Mouse (Mus musculus) kidney, embryonic 14.5 days (tissue): ENCODE measurements around the gene Prm3. TPM values are rescaled to one million over a fixed set of nuclear protein-coding genes. Genes with fewer than 3 reads are reported as not detected.
A peak's percentile ranks its signal among the peaks of the same experiment; 100 is the strongest.

ENCODE experiments used
- ATAC-seq: fragments of 200-750 bp; cut with Nextera tagmentation; 2 replicates; pipeline ENCODE4 v1.8.0; 2017; ENCODE audit warnings: moderate number of reproducible peaks, mild to moderate bottlenecking, moderate TSS enrichment, moderate library complexity; ENCODE audit not compliant: low FRiP score, low TSS enrichment
- H3K27ac ChIP-seq: fragments of 300-500 bp; sonication (generic); 2 replicates; pipeline ENCODE4 v1.5.1; 2014; ENCODE audit warnings: low read depth, mild to moderate bottlenecking, low read length, moderate library complexity, mixed read lengths
- H3K27me3 ChIP-seq: fragments of 300-500 bp; sonication (generic); 2 replicates; pipeline ENCODE4 v1.6.1; 2014; ENCODE audit warnings: mild to moderate bottlenecking, low read length; ENCODE audit not compliant: control insufficient read depth, insufficient read depth
- H3K36me3 ChIP-seq: fragments of 300-500 bp; sonication (generic); 2 replicates; pipeline ENCODE4 v1.6.1; 2014; ENCODE audit warnings: low read length, mixed read lengths; ENCODE audit not compliant: control insufficient read depth, insufficient read depth
- H3K4me1 ChIP-seq: fragments of 300-500 bp; sonication (generic); 2 replicates; pipeline ENCODE4 v1.6.1; 2014; ENCODE audit warnings: low read length, mixed read lengths; ENCODE audit not compliant: control insufficient read depth, insufficient read depth
- H3K4me2 ChIP-seq: fragments of 300-500 bp; sonication (generic); replicated peaks from 2 replicates; pipeline ENCODE4 v1.6.1; 2014; ENCODE audit warnings: low read depth, mild to moderate bottlenecking, low read length
- H3K4me3 ChIP-seq: fragments of 300-500 bp; sonication (generic); 2 replicates; pipeline ENCODE4 v1.5.1; 2014; ENCODE audit warnings: mild to moderate bottlenecking, low read length
- H3K9ac ChIP-seq: fragments of 300-500 bp; sonication (generic); 2 replicates; pipeline ENCODE4 v1.6.1; 2014; ENCODE audit warnings: low read depth, mild to moderate bottlenecking, low read length, moderate library complexity
- H3K9me3 ChIP-seq: fragments of 300-500 bp; sonication (generic); 2 replicates; pipeline ENCODE4 v1.6.1; 2016; ENCODE audit warnings: low read length; ENCODE audit not compliant: control insufficient read depth
- WGBS: fragments of 180-500 bp; shearing (Covaris S2); extraction: QIAGEN DNeasy Blood & Tissue Kit; methylation state at CpG from one replicate; pipeline ENCODE4 v1.1.7; 2014; 5-methylcytosine and 5-hydroxymethylcytosine counted together
- polyA plus RNA-seq: library from polyadenylated mRNA; unstranded; fragments of >200 nt; fragmentation: Nextera tagmentation; extraction: Ambion mirVana; gene quantifications from 2 replicates; pipeline ENCODE4 v1.2.1, GENCODE M21; 2014

Gene Prm3
- polyA plus RNA-seq, result not detected in 2 replicates

- H3K36me3 ChIP-seq, result no peaks in the 10 kb centered on the region
- H3K9ac ChIP-seq, result no peak within 1 kb of the TSS
- ATAC-seq, result no peak
- no peaks in the 10 kb centered on the region for H3K9me3 ChIP-seq
- H3K27ac ChIP-seq, result no peak within 1 kb of the TSS
- peaks cover 7% of the 10 kb centered on the region; the same call in 1 of the 2 replicates for H3K4me1 ChIP-seq
- 83% methylated on average over 9 of the region's 9 CpGs for WGBS
- no peaks in the 10 kb centered on the region; the same call in 1 of the 2 replicates for H3K27me3 ChIP-seq
- H3K4me3 ChIP-seq, result no peak within 1 kb of the TSS
- H3K4me2 ChIP-seq, result no peak within 1 kb of the TSS
These were observed at the start of gene Prm3 for GRCm38 (mm10) chr16:10790702-10791101. Prm3 (minus strand) TSS chr16:10790914.

- H3K27me3 ChIP-seq, result no peaks in the 10 kb centered on the region
- no peak overlapping the region for H3K4me2 ChIP-seq
- H3K9ac ChIP-seq, result no peak overlapping the region
- H3K36me3 ChIP-seq, result no peaks in the 10 kb centered on the region
- no peak for ATAC-seq
- H3K4me3 ChIP-seq, result no peak overlapping the region
- H3K27ac ChIP-seq, result no peak overlapping the region
- H3K9me3 ChIP-seq, result no peaks in the 10 kb centered on the region
- 89% methylated on average over 12 of the region's 14 CpGs for WGBS
- peaks cover 35% of the 10 kb centered on the region for H3K4me1 ChIP-seq
These were observed 49.3 kb upstream of the Prm3 start for GRCm38 (mm10) chr16:10840018-10840417.

- no peak overlapping the region for H3K9ac ChIP-seq
- ATAC-seq, result no peak
- WGBS, result 61% methylated on average over 10 of the region's 10 CpGs
- H3K36me3 ChIP-seq, result no peaks in the 10 kb centered on the region
- H3K9me3 ChIP-seq, result no peaks in the 10 kb centered on the region
- peak overlapping the region; percentile 77 for H3K27ac ChIP-seq
- no peaks in the 10 kb centered on the region for H3K27me3 ChIP-seq
- H3K4me2 ChIP-seq, result no peak overlapping the region
- peaks cover 27% of the 10 kb centered on the region for H3K4me1 ChIP-seq
- H3K4me3 ChIP-seq, result no peak overlapping the region
These were observed 48.0 kb upstream of the Prm3 start for GRCm38 (mm10) chr16:10838487-10839245.

- 60% methylated on average over 1 of the region's 1 CpGs for WGBS
- H3K27ac ChIP-seq, result peak overlapping the region; percentile 77
- H3K36me3 ChIP-seq, result no peaks in the 10 kb centered on the region
- H3K4me3 ChIP-seq, result no peak overlapping the region
- no peak overlapping the region for H3K9ac ChIP-seq
- H3K4me1 ChIP-seq, result peaks cover 19% of the 10 kb centered on the region
- H3K27me3 ChIP-seq, result no peaks in the 10 kb centered on the region
- no peak for ATAC-seq
- H3K4me2 ChIP-seq, result no peak overlapping the region
- no peaks in the 10 kb centered on the region for H3K9me3 ChIP-seq
These were observed 47.2 kb upstream of the Prm3 start for GRCm38 (mm10) chr16:10837903-10838302.

- Histone ChIP-seq H3K27ac (no peak overlapping the region), H3K4me2 (no peak overlapping the region), H3K27me3 (no peaks in the 10 kb centered on the region), H3K4me3 (no peak overlapping the region), H3K9ac (no peak overlapping the region), H3K36me3 (no peaks in the 10 kb centered on the region), H3K9me3 (no peaks in the 10 kb centered on the region), H3K4me1 (peaks cover 19% of the 10 kb centered on the region)
- no peak for ATAC-seq
- 60% methylated on average over 3 of the region's 3 CpGs for WGBS
These were observed 46.5 kb upstream of the Prm3 start for GRCm38 (mm10) chr16:10837250-10837649.

- Histone ChIP-seq H3K9me3 (no peaks in the 10 kb centered on the region), H3K4me3 (no peak overlapping the region), H3K4me1 (peaks cover 19% of the 10 kb centered on the region), H3K9ac (no peak overlapping the region), H3K27me3 (no peaks in the 10 kb centered on the region), H3K4me2 (no peak overlapping the region), H3K36me3 (no peaks in the 10 kb centered on the region), H3K27ac (no peak overlapping the region)
- ATAC-seq, result no peak
- 96% methylated on average over 3 of the region's 3 CpGs for WGBS
These were observed 45.7 kb upstream of the Prm3 start for GRCm38 (mm10) chr16:10836388-10836787.

GRCm38 (mm10) chr16:10834911-10835587 lies 44.3 kb upstream of the Prm3 start, which contains the start of gene Rmi2:
Rmi2 (plus strand) TSS chr16:10835059.
- Histone ChIP-seq H3K4me3 (peak within 1 kb of the TSS; percentile 79), H3K4me2 (peak within 1 kb of the TSS; percentile 86), H3K4me1 (peaks cover 19% of the 10 kb centered on the region), H3K9ac (peak within 1 kb of the TSS; percentile 70), H3K9me3 (no peaks in the 10 kb centered on the region), H3K27me3 (no peaks in the 10 kb centered on the region), H3K36me3 (no peaks in the 10 kb centered on the region), H3K27ac (peak within 1 kb of the TSS; percentile 62; the same call in 1 of the 2 replicates)
- under 1% methylated on average over 61 of the region's 69 CpGs for WGBS
- ATAC-seq, result peak; percentile 95

GRCm38 (mm10) chr16:10834542-10834910 lies 43.8 kb upstream of the Prm3 start:
- Histone ChIP-seq H3K27me3 (no peaks in the 10 kb centered on the region), H3K36me3 (no peaks in the 10 kb centered on the region), H3K9ac (peak overlapping the region; percentile 70; the same call in 1 of the 2 replicates), H3K9me3 (no peaks in the 10 kb centered on the region), H3K4me3 (peak overlapping the region; percentile 79), H3K4me1 (peaks cover 19% of the 10 kb centered on the region), H3K4me2 (peak overlapping the region; percentile 86), H3K27ac (no peak overlapping the region)
- no peak for ATAC-seq
- 11% methylated on average over 12 of the region's 12 CpGs for WGBS

GRCm38 (mm10) chr16:10828461-10828805 lies 37.7 kb upstream of the Prm3 start:
- Histone ChIP-seq H3K4me1 (no peaks in the 10 kb centered on the region), H3K4me2 (no peak overlapping the region), H3K9me3 (no peaks in the 10 kb centered on the region), H3K27ac (no peak overlapping the region), H3K27me3 (0 out of 2 replicates have a peak, but pooled peaks cover 1% of the 10 kb centered on the region), H3K4me3 (no peak overlapping the region), H3K9ac (no peak overlapping the region), H3K36me3 (no peaks in the 10 kb centered on the region)
- ATAC-seq, result no peak
- 59% methylated on average over 4 of the region's 4 CpGs for WGBS
